Mouse (Mus musculus) stomach, embryonic 16.5 days (tissue): ENCODE measurements around the gene Riox2. TPM values are rescaled to one million over a fixed set of nuclear protein-coding genes. Genes with fewer than 3 reads are reported as not detected.

Experiments
- ATAC-seq: fragments of 200-750 bp; cut with Nextera tagmentation; 2 replicates; pipeline ENCODE4 v1.8.0; 2017; ENCODE audit warnings: moderate number of reproducible peaks, moderate TSS enrichment; ENCODE audit not compliant: insufficient read depth, low FRiP score
- H3K27ac ChIP-seq: fragments of 300-500 bp; sonication (generic); 2 replicates; pipeline ENCODE4 v1.5.1; 2014; ENCODE audit warnings: low read length
- H3K27me3 ChIP-seq: fragments of 300-500 bp; sonication (generic); 2 replicates; pipeline ENCODE4 v1.6.1; 2014; ENCODE audit warnings: low read length, control low read depth, mixed read lengths; ENCODE audit not compliant: control insufficient read depth, insufficient read depth
- H3K36me3 ChIP-seq: fragments of 300-500 bp; sonication (generic); 2 replicates; pipeline ENCODE4 v1.6.1; 2014; ENCODE audit warnings: low read length; ENCODE audit not compliant: control insufficient read depth, insufficient read depth
- H3K4me1 ChIP-seq: fragments of 300-500 bp; sonication (generic); 2 replicates; pipeline ENCODE4 v1.6.1; 2014; ENCODE audit warnings: low read length, control low read depth, mixed read lengths; ENCODE audit not compliant: control insufficient read depth, insufficient read depth
- H3K4me2 ChIP-seq: fragments of 300-500 bp; sonication (generic); 2 replicates; pipeline ENCODE4 v1.6.1; 2014; ENCODE audit warnings: low read depth, low read length, mixed read lengths
- H3K4me3 ChIP-seq: fragments of 300-500 bp; sonication (generic); replicated peaks from 2 replicates; pipeline ENCODE4 v1.5.1; 2014; ENCODE audit warnings: mild to moderate bottlenecking, low read length
- H3K9ac ChIP-seq: fragments of 300-500 bp; sonication (generic); 2 replicates; pipeline ENCODE4 v1.6.1; 2014; ENCODE audit warnings: low read length
- H3K9me3 ChIP-seq: fragments of 300-500 bp; sonication (generic); replicated peaks from 2 replicates; pipeline ENCODE4 v1.6.1; 2016; ENCODE audit warnings: low read length, control low read depth; ENCODE audit not compliant: control insufficient read depth
- whole genome bisulfite sequencing: fragments of 180-500 bp; shearing (Covaris S2); extraction: QIAGEN DNeasy Blood & Tissue Kit; methylation state at CpG from one replicate; pipeline ENCODE4 v1.1.7; 2014; 5-methylcytosine and 5-hydroxymethylcytosine counted together
- polyA plus RNA-seq: library from polyadenylated mRNA; unstranded; fragments of >200 nt; fragmentation: Nextera tagmentation; extraction: Ambion mirVana; gene quantifications from 2 replicates; pipeline ENCODE4 v1.2.1, GENCODE M21; 2015

Gene Riox2
- polyA plus RNA-seq, 1 experiment from 2014 or later: 38.6 TPM

DNA sequence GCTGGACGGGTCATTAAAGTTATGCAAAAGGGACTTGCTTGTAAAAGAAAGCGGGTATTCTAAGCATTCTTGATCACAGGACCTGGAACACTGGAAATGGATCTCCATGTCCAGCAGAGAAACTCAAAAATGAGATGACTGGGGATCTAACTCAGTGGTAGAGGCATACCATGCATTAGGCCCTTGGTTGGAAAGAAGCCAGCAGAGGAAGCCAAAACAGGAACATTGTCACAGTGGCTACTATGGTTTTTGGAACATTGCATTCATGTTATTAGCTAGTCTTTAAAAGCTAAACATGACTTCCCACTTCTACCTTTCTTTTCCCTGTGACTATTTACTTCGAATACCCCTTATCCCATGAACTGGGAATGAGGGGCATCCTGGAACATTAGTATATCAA, 27.6 kb downstream of the Riox2 start:
- H3K4me1 ChIP-seq: no peaks in the 10 kb centered on the region
- no peak overlapping the region for H3K27ac ChIP-seq
- H3K36me3 ChIP-seq: peaks cover 18% of the 10 kb centered on the region; the same call in 1 of the 2 replicates
- no peaks in the 10 kb centered on the region for H3K9me3 ChIP-seq
- ATAC-seq: no peak
- H3K4me2 ChIP-seq: no peak overlapping the region
- 91% methylated on average over 3 of the region's 3 CpGs for WGBS
- no peak overlapping the region for H3K9ac ChIP-seq
- H3K27me3 ChIP-seq: no peaks in the 10 kb centered on the region
- H3K4me3 ChIP-seq: no peak overlapping the region

DNA sequence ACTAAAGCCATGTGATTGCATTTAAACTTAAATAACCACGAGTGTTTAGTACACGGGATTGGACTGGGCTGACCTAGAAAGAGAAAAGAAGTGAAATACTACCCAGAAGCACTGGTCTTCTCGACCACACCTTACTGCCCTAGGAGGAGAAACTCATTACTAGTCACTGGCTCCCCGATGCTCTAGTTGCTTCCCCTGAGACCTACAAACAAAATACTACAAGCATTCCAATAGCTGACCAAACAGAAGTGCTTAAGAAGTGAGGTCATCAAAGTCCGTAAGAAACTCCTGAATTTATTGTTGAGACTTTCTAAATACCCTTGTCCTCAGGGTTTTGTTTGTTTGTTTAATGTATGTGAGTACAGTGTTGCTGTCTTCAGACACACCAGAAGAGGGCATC, 38.3 kb downstream of the Riox2 start:
- 87% methylated on average over 5 of the region's 5 CpGs for WGBS
- Histone ChIP-seq H3K9ac (no peak overlapping the region), H3K36me3 (0 out of 2 replicates have a peak, but pooled peaks cover 5% of the 10 kb centered on the region), H3K4me1 (no peaks in the 10 kb centered on the region), H3K4me2 (no peak overlapping the region), H3K27ac (no peak overlapping the region), H3K9me3 (no peaks in the 10 kb centered on the region), H3K27me3 (no peaks in the 10 kb centered on the region), H3K4me3 (no peak overlapping the region)
- ATAC-seq: no peak

DNA sequence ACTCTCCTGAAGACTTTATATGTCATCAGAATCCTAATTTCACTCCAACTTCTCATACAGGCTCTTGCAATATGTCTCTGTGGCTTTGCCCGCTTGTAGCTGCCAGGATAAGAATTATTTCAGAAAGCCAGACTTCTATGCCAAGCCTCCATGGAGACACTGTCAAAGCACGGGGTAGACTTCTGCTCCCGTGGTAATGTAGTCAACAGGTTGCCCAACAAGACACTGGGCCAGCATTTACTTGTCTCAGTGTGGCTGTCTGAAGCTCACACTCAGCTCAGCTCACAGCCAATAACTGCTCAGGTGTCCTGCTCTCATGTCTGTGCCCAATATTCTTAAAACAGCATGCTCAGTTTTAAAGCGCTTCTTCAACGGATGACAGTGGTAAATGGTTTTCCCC, 43.6 kb downstream of the Riox2 start:
- Histone ChIP-seq H3K9ac (no peak overlapping the region), H3K4me2 (no peak overlapping the region), H3K9me3 (no peaks in the 10 kb centered on the region), H3K36me3 (0 out of 2 replicates have a peak, but pooled peaks cover 5% of the 10 kb centered on the region), H3K4me1 (no peaks in the 10 kb centered on the region), H3K4me3 (no peak overlapping the region), H3K27ac (no peak overlapping the region), H3K27me3 (no peaks in the 10 kb centered on the region)
- no peak for ATAC-seq
- WGBS: 89% methylated on average over 5 of the region's 5 CpGs

DNA sequence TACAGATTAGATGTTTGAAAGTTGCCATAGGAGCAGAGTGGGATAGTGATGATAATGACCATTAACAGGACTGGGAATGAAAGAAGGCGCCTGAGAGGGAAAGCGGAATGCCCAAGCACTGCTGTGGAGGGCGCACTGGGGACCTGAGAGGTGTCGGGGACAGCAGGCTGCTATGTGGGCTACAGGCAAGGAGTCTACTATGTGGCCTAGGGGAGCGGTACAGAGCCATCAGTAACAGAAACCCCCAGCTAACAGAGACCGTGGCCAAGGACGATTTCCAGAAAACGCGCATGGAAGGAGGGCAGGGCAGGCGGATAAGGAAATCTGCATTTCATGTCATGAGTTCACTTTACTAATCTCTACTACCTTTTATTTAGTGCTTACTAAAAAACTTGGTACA, 45.4 kb downstream of the Riox2 start:
- Histone ChIP-seq H3K4me1 (no peaks in the 10 kb centered on the region), H3K36me3 (0 out of 2 replicates have a peak, but pooled peaks cover 8% of the 10 kb centered on the region), H3K27ac (0 out of 2 replicates have a peak overlapping the region, but pooled peaks have one; percentile 42), H3K4me3 (no peak overlapping the region), H3K9me3 (no peaks in the 10 kb centered on the region), H3K9ac (no peak overlapping the region), H3K4me2 (no peak overlapping the region), H3K27me3 (no peaks in the 10 kb centered on the region)
- 82% methylated on average over 10 of the region's 10 CpGs for WGBS
- no peak for ATAC-seq

DNA sequence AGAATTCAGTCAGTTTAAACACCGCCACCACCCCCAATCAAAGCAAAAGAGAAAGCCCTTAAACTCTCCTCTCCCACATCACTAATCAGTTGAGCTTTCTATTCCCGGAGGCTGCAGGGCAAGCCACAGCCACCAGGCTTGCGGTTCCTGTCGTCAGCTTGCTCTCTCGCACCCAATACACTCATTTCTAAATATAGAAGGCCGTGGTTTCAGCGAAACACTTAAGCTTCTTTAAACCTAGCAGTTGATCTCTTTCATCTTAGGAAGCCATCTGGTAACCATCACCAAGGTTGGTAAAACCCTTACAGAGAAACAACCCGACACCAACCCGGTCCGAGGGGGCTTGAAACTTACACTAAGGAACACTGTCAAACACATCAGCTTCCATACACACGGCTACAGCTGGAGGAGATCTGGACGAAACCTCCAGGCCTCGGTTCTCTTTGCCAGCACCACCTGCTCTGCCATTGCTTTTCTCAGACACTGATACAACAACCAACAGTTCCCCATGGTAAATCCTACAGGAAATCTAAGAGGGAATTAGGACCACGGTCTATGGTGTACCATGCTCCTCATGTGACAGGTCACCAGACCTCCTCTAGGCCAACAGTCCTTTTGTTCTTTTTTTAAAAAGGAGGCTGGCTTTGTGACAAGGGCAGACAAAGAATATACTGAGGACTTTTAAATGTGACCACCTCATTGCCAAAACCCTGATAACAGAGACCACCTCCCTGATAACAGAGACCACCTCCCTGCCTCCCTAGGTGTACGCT, 46.1 kb downstream of the Riox2 start:
- H3K4me1 ChIP-seq: no peaks in the 10 kb centered on the region
- H3K36me3 ChIP-seq: 0 out of 2 replicates have a peak, but pooled peaks cover 8% of the 10 kb centered on the region
- no peaks in the 10 kb centered on the region for H3K27me3 ChIP-seq
- WGBS: 47% methylated on average over 15 of the region's 15 CpGs
- no peak overlapping the region for H3K4me3 ChIP-seq
- no peak overlapping the region for H3K9ac ChIP-seq
- H3K27ac ChIP-seq: no peak overlapping the region; the same call in 1 of the 2 replicates
- no peaks in the 10 kb centered on the region for H3K9me3 ChIP-seq
- H3K4me2 ChIP-seq: no peak overlapping the region
- peak; percentile 66; the same call in 1 of the 2 replicates for ATAC-seq

- Histone ChIP-seq H3K9me3 (no peaks in the 10 kb centered on the region), H3K4me1 (no peaks in the 10 kb centered on the region), H3K9ac (no peak overlapping the region), H3K27me3 (no peaks in the 10 kb centered on the region), H3K4me2 (no peak overlapping the region), H3K36me3 (0 out of 2 replicates have a peak, but pooled peaks cover 5% of the 10 kb centered on the region), H3K4me3 (no peak overlapping the region), H3K27ac (no peak overlapping the region)
- 73% methylated on average over 16 of the region's 16 CpGs for WGBS
- ATAC-seq: no peak; the same call in 1 of the 2 replicates
Observed at GRCm38 (mm10) chr16:59521752-59522423, 50.3 kb downstream of the Riox2 start.

DNA sequence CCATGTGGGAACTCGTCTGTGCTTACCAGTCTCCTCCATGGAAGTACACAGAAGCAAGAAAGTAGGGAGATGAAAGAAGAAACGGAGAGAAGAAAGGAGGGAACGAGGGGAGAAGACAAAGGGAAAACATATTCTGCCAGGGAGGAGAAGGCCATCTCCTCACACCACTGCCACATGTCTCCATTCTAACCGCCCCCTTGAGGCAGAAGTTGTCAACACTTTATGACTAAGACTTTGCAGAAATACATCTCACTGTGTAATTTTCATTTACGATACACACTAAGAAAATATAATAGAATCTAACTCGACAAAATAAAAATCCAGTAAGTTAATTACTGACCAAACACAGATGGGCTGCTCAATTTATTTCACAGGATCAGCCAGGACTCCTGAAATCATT, 55.4 kb downstream of the Riox2 start:
- H3K9ac ChIP-seq: no peak overlapping the region
- WGBS: 83% methylated on average over 6 of the region's 6 CpGs
- H3K27ac ChIP-seq: no peak overlapping the region
- H3K36me3 ChIP-seq: peaks cover 9% of the 10 kb centered on the region
- H3K4me2 ChIP-seq: no peak overlapping the region
- no peak overlapping the region for H3K4me3 ChIP-seq
- no peak for ATAC-seq
- no peaks in the 10 kb centered on the region for H3K4me1 ChIP-seq
- no peaks in the 10 kb centered on the region; the same call in 1 of the 2 replicates for H3K9me3 ChIP-seq
- H3K27me3 ChIP-seq: no peaks in the 10 kb centered on the region

- Histone ChIP-seq H3K36me3 (peaks cover 9% of the 10 kb centered on the region), H3K4me2 (no peak overlapping the region), H3K27me3 (no peaks in the 10 kb centered on the region), H3K4me3 (no peak overlapping the region), H3K4me1 (no peaks in the 10 kb centered on the region), H3K27ac (no peak overlapping the region), H3K9ac (no peak overlapping the region), H3K9me3 (no peaks in the 10 kb centered on the region; the same call in 1 of the 2 replicates)
- WGBS: 82% methylated on average over 13 of the region's 13 CpGs
- ATAC-seq: no peak
Observed at GRCm38 (mm10) chr16:59529570-59529969, 58.0 kb downstream of the Riox2 start.

- no peak overlapping the region for H3K4me2 ChIP-seq
- H3K4me1 ChIP-seq: no peaks in the 10 kb centered on the region
- ATAC-seq: no peak
- WGBS: 62% methylated on average over 5 of the region's 5 CpGs
- no peak overlapping the region for H3K9ac ChIP-seq
- peaks cover 9% of the 10 kb centered on the region for H3K36me3 ChIP-seq
- H3K4me3 ChIP-seq: no peak overlapping the region
- H3K9me3 ChIP-seq: no peaks in the 10 kb centered on the region; the same call in 1 of the 2 replicates
- H3K27me3 ChIP-seq: no peaks in the 10 kb centered on the region
- H3K27ac ChIP-seq: no peak overlapping the region
Observed at GRCm38 (mm10) chr16:59531243-59531642, 59.7 kb downstream of the Riox2 start.
